Mouse (Mus musculus): ENCODE measurements at regions not wholly inside any gene's neighbourhood (a gene's known extent, or its start where the extent isn't known, plus 50 kb on each side); places are given as distances from the start of the nearest gene placed in this dataset.

- TF ChIP-seq CTCF (IDR thresholded peaks at IDR 0.05; ENCODE audit: extremely low read depth, insufficient read depth, insufficient read length, insufficient replicate concordance) (no peak), POLR2A (IDR thresholded peaks at IDR 0.05; ENCODE audit: low read depth, low read length) (no peak)
Measured at GRCm38 (mm10) chr15:42225006-42225405, 2090.8 kb downstream of the 9330182O14Rik start.
